Mouse (Mus musculus) ES-E14 (cell line): Measurements from ENCODE around the gene Eif3g. TPM values are rescaled to one million over a fixed set of nuclear protein-coding genes. Genes with fewer than 3 reads are reported as not detected.
A peak's percentile ranks its signal among the peaks of the same experiment; 100 is the strongest.

Source experiments
- DNase-seq: peaks from one replicate; pipeline ENCODE4 v3.0.0-alpha.2; 2013; ENCODE audit warnings: low read depth, low spot score
- H3K27ac ChIP-seq: 2 replicates; pipeline ENCODE4 v1.5.1; 2012; ENCODE audit warnings: low read depth, mild to moderate bottlenecking, low read length, moderate library complexity, mixed read lengths; ENCODE audit not compliant: poor library complexity, insufficient read depth, severe bottlenecking
- H3K36me3 ChIP-seq: 2 replicates; pipeline ENCODE4 v1.6.1; 2012; ENCODE audit warnings: mild to moderate bottlenecking, low read length, moderate library complexity, mixed read lengths; ENCODE audit not compliant: control insufficient read depth, poor library complexity, insufficient read depth, severe bottlenecking
- H3K4me1 ChIP-seq, 2 experiments: fragments of 150-350 bp in 1 of 2; sonication (generic) in 1 of 2; 2 replicates each; pipeline ENCODE4 v1.6.1; 2012; ENCODE audit warnings: low read length in 2 of 2, mild to moderate bottlenecking in 1 of 2, mixed read lengths in 1 of 2; ENCODE audit not compliant: control insufficient read depth in 2 of 2, insufficient read depth in 2 of 2, poor library complexity in 1 of 2
- H3K4me3 ChIP-seq, 2 experiments: fragments of 150-350 bp in 1 of 2; sonication (generic) in 1 of 2; 2 replicates each; pipeline ENCODE4 v1.5.1; 2012; ENCODE audit warnings: low read length in 2 of 2, low read depth in 1 of 2, mild to moderate bottlenecking in 1 of 2, mixed read lengths in 1 of 2; ENCODE audit not compliant: insufficient read depth in 1 of 2, poor library complexity in 1 of 2, severe bottlenecking in 1 of 2
- H3K9ac ChIP-seq: 2 replicates; pipeline ENCODE4 v1.6.1; 2012; ENCODE audit warnings: low read depth, mild to moderate bottlenecking, low read length, mixed read lengths; ENCODE audit not compliant: poor library complexity, insufficient read depth, severe bottlenecking
- H3K9me3 ChIP-seq: fragments of 150-350 bp; sonication (generic); 2 replicates; pipeline ENCODE4 v1.6.1; 2012; ENCODE audit warnings: low read depth, mild to moderate bottlenecking, low read length; ENCODE audit not compliant: control insufficient read depth, insufficient read depth
- CHD2 ChIP-seq: IDR thresholded peaks from 2 replicates; pipeline ENCODE4 v1.6.1; 2014; ENCODE audit warnings: mild to moderate bottlenecking, low read depth, low read length, inconsistent platforms
- HCFC1 ChIP-seq: IDR thresholded peaks from 2 replicates; pipeline ENCODE4 v1.6.1; 2012; ENCODE audit warnings: low read length, inconsistent platforms, borderline replicate concordance; ENCODE audit not compliant: insufficient read depth
- MAFK ChIP-seq: IDR thresholded peaks from 2 replicates; pipeline ENCODE4 v1.6.1; 2014; ENCODE audit warnings: mild to moderate bottlenecking, low read depth, low read length, inconsistent platforms; ENCODE audit not compliant: insufficient read depth
- ZC3H11A ChIP-seq: IDR thresholded peaks from 2 replicates; pipeline ENCODE4 v1.6.1; 2012; ENCODE audit warnings: low read depth, mild to moderate bottlenecking, inconsistent platforms, low read length, borderline replicate concordance
- ZNF384 ChIP-seq: IDR thresholded peaks from 2 replicates; pipeline ENCODE4 v1.6.1; 2012; ENCODE audit warnings: low read depth, low read length, inconsistent platforms
- in situ Hi-C, 2 experiments: fragments of 600-800 bp; cut with MboI; formaldehyde crosslinking; loops; one replicate each; pipeline ENCODE4 v1.15.1; 2025; ENCODE audit warnings: low sequenced_read_pairs in 2 of 2, inconsistent platforms in 1 of 2; ENCODE audit not compliant: unreplicated experiment in 2 of 2
- total RNA-seq: library from RNA; depleted of rRNA; stranded (reverse); fragments of 300-350 nt; gene quantifications from 2 replicates; pipeline ENCODE4 v1.2.3, GENCODE M21; 2012

The Eif3g gene
- total RNA-seq, 1 experiment: 239 TPM

- no peak for TF ChIP-seq ZNF384
- no peak for TF ChIP-seq CHD2
- no peak for TF ChIP-seq HCFC1
- TF ChIP-seq ZC3H11A: no peak
- no peak for TF ChIP-seq MAFK
- in situ Hi-C loops: no loop called here
- no peak overlapping the region for H3K4me3 ChIP-seq
- H3K27ac ChIP-seq: no peak overlapping the region
- no peak overlapping the region; the same call in 1 of the 2 replicates for H3K9ac ChIP-seq
- H3K4me1 ChIP-seq: peaks cover 0 to 12% of the 10 kb centered on the region in 2 experiments; a peak in 1 of 4 replicates
- peaks cover 31% of the 10 kb centered on the region for H3K36me3 ChIP-seq
- DNase-seq: no peak
- peaks cover 3% of the 10 kb centered on the region; the same call in 1 of the 2 replicates for H3K9me3 ChIP-seq
Observed at GRCm38 (mm10) chr9:20887191-20887590, 11.2 kb downstream of the Eif3g start.

GRCm38 (mm10) chr9:20886563-20886962 is 11.9 kb downstream of the Eif3g start:
- in situ Hi-C loops: no loop called here
- Histone ChIP-seq H3K4me1 (peaks cover 0 to 12% of the 10 kb centered on the region in 2 experiments; a peak in 1 of 4 replicates), H3K4me3 (no peak overlapping the region), H3K9me3 (peaks cover 3% of the 10 kb centered on the region; the same call in 1 of the 2 replicates), H3K27ac (no peak overlapping the region), H3K9ac (no peak overlapping the region), H3K36me3 (peaks cover 24% of the 10 kb centered on the region)
- no peak for DNase-seq
- no peak for TF ChIP-seq ZC3H11A
- TF ChIP-seq MAFK: no peak
- no peak for TF ChIP-seq CHD2
- no peak for TF ChIP-seq HCFC1
- TF ChIP-seq ZNF384: no peak

GRCm38 (mm10) chr9:20879097-20879792 is 19.2 kb downstream of the Eif3g start, which contains the start of gene Angptl6:
Angptl6 (minus strand) TSS chr9:20879727.
- Histone ChIP-seq H3K27ac (peak within 1 kb of the TSS; percentile 68), H3K4me1 (peaks cover 0 to 8% of the 10 kb centered on the region in 2 experiments; a peak in 2 of 4 replicates), H3K9me3 (no peaks in the 10 kb centered on the region), H3K36me3 (no peaks in the 10 kb centered on the region; the same call in 1 of the 2 replicates), H3K4me3 (peak within 1 kb of the TSS; percentile 66), H3K9ac (peak within 1 kb of the TSS; percentile 84)
- DNase-seq: no peak
- TF ChIP-seq MAFK (no peak), ZC3H11A (no peak)
- in situ Hi-C loops: no loop called here

- peaks cover 2% of the 10 kb centered on the region; the same call in 1 of the 2 replicates for H3K36me3 ChIP-seq
- no peak for TF ChIP-seq MAFK
- TF ChIP-seq CHD2: no peak
- no peak for TF ChIP-seq HCFC1
- no peak for TF ChIP-seq ZC3H11A
- TF ChIP-seq ZNF384: no peak
- H3K27ac ChIP-seq: peak overlapping the region; percentile 68
- peaks cover 0 to 8% of the 10 kb centered on the region in 2 experiments; a peak in 2 of 4 replicates for H3K4me1 ChIP-seq
- H3K9ac ChIP-seq: peak overlapping the region; percentile 84
- no peaks in the 10 kb centered on the region for H3K9me3 ChIP-seq
- in situ Hi-C loops: no loop called here
- no peak for DNase-seq
- H3K4me3 ChIP-seq: peak overlapping the region; percentile 66
Observed at GRCm38 (mm10) chr9:20878710-20879065, 19.7 kb downstream of the Eif3g start.
